Mouse (Mus musculus) CH12.LX (cell line): ENCODE measurements at regions not wholly inside any gene's neighbourhood (a gene's known extent, or its start where the extent isn't known, plus 50 kb on each side); places are given as distances from the start of the nearest gene placed in this dataset.

Experiments
- DNase-seq: peaks from one replicate; pipeline ENCODE4 v3.0.0-alpha.2; 2013; ENCODE audit errors: extremely low read depth
- H3K27ac ChIP-seq: 2 replicates; pipeline ENCODE4 v1.5.1; 2012; ENCODE audit warnings: low read depth, mild to moderate bottlenecking, control low read depth, moderate library complexity; ENCODE audit not compliant: insufficient read depth
- H3K27me3 ChIP-seq: replicated peaks from 2 replicates; pipeline ENCODE3; 2012; ENCODE audit warnings: inconsistent platforms
- H3K36me3 ChIP-seq, 2 experiments: replicated peaks in 1 of 2; 2 replicates each; pipeline versions ENCODE3 to v1.6.1; 2012; ENCODE audit warnings: inconsistent platforms in 1 of 2, low read length in 1 of 2, mild to moderate bottlenecking in 1 of 2, mixed read lengths in 1 of 2, moderate library complexity in 1 of 2; ENCODE audit not compliant: control insufficient read depth in 1 of 2, insufficient read depth in 1 of 2
- H3K4me1 ChIP-seq, 2 experiments: 2 replicates each; pipeline ENCODE4 v1.6.1; 2012; ENCODE audit warnings: inconsistent platforms in 1 of 2, moderate library complexity in 1 of 2; ENCODE audit not compliant: insufficient read depth in 2 of 2, control insufficient read depth in 1 of 2
- H3K4me2 ChIP-seq: 2 replicates; pipeline ENCODE4 v1.6.1; 2012; ENCODE audit warnings: low read depth, mild to moderate bottlenecking, control low read depth; ENCODE audit not compliant: poor library complexity, insufficient read depth, severe bottlenecking
- H3K4me3 ChIP-seq, 3 experiments: fragments of 150-350 bp in 1 of 3; sonication (generic) in 1 of 3; replicated peaks in 1 of 3; 2 replicates each; pipeline versions ENCODE3 to v1.5.1; 2011 to 2012; ENCODE audit warnings: low read depth in 2 of 3, low read length in 2 of 3, mild to moderate bottlenecking in 2 of 3, moderate library complexity in 2 of 3, control low read depth in 1 of 3, improper control_type of control experiment in 1 of 3, inconsistent platforms in 1 of 3, mixed read lengths in 1 of 3; ENCODE audit not compliant: poor library complexity in 1 of 3
- H3K79me2 ChIP-seq: replicated peaks from 2 replicates; pipeline ENCODE4 v1.6.1; 2012; ENCODE audit warnings: mild to moderate bottlenecking, moderate library complexity; ENCODE audit not compliant: control insufficient read depth, poor library complexity, insufficient read depth, severe bottlenecking; ENCODE audit errors: extremely low read depth
- H3K9ac ChIP-seq: 2 replicates; pipeline ENCODE4 v1.6.1; 2012; ENCODE audit warnings: low read depth, mild to moderate bottlenecking, control low read depth, moderate library complexity; ENCODE audit not compliant: insufficient read depth
- H3K9me3 ChIP-seq: replicated peaks from 2 replicates; pipeline ENCODE3; 2012; ENCODE audit warnings: low read length, inconsistent platforms, mixed read lengths
- CHD1 ChIP-seq: IDR thresholded peaks from 2 replicates; pipeline ENCODE4 v1.6.1; 2012; ENCODE audit warnings: low read depth, low read length, improper control_type of control experiment, inconsistent platforms
- E2F4 ChIP-seq: IDR thresholded peaks from 2 replicates; pipeline ENCODE4 v1.6.1; 2011; ENCODE audit warnings: low read depth, low read length, improper control_type of control experiment; ENCODE audit not compliant: insufficient replicate concordance
- ELF1 ChIP-seq: IDR thresholded peaks from 2 replicates; pipeline ENCODE4 v1.6.1; 2014; ENCODE audit warnings: low read depth, mild to moderate bottlenecking, inconsistent platforms, low read length, improper control_type of control experiment
- EP300 ChIP-seq: IDR thresholded peaks from 2 replicates; pipeline ENCODE4 v1.6.1; 2011; ENCODE audit warnings: low read length, improper control_type of control experiment
- ETS1 ChIP-seq: conservative IDR thresholded peaks from 2 replicates; pipeline ENCODE4 v1.6.1; 2012; ENCODE audit warnings: low read depth, mild to moderate bottlenecking, inconsistent platforms, low read length, improper control_type of control experiment, moderate library complexity
- JUN ChIP-seq: IDR thresholded peaks from 2 replicates; pipeline ENCODE4 v1.6.1; 2011; ENCODE audit warnings: low read depth, mild to moderate bottlenecking, low read length, improper control_type of control experiment, moderate library complexity; ENCODE audit not compliant: insufficient read depth
- JUND ChIP-seq: conservative IDR thresholded peaks from 2 replicates; pipeline ENCODE4 v1.6.1; 2011; ENCODE audit warnings: low read depth, low read length, improper control_type of control experiment
- MAZ ChIP-seq: IDR thresholded peaks from 2 replicates; pipeline ENCODE4 v1.6.1; 2012; ENCODE audit warnings: low read depth, mild to moderate bottlenecking, inconsistent platforms, low read length, improper control_type of control experiment, moderate library complexity
- MEF2A ChIP-seq: IDR thresholded peaks from 2 replicates; pipeline ENCODE4 v1.6.1; 2014; ENCODE audit warnings: low read depth, mild to moderate bottlenecking, inconsistent platforms, low read length, improper control_type of control experiment, borderline replicate concordance
- NRF1 ChIP-seq: IDR thresholded peaks from 2 replicates; pipeline ENCODE4 v1.6.1; 2014; ENCODE audit warnings: low read depth, mild to moderate bottlenecking, inconsistent platforms, low read length, improper control_type of control experiment, moderate library complexity
- POLR2A ChIP-seq: IDR thresholded peaks from 2 replicates; pipeline ENCODE4 v1.6.1; 2011; ENCODE audit warnings: low read depth, mild to moderate bottlenecking, improper control_type of control experiment, low read length
- POLR2AphosphoS2 ChIP-seq: IDR thresholded peaks from 2 replicates; pipeline ENCODE4 v1.6.1; 2011; ENCODE audit warnings: low read depth, low read length, improper control_type of control experiment
- RAD21 ChIP-seq: IDR thresholded peaks from 2 replicates; pipeline ENCODE4 v1.6.1; 2011; ENCODE audit warnings: low read depth, mild to moderate bottlenecking, low read length, improper control_type of control experiment, moderate library complexity
- RCOR1 ChIP-seq: conservative IDR thresholded peaks from 2 replicates; pipeline ENCODE4 v1.6.1; 2012; ENCODE audit warnings: low read depth, mild to moderate bottlenecking, inconsistent platforms, low read length, improper control_type of control experiment
- SMC3 ChIP-seq: IDR thresholded peaks from 2 replicates; pipeline ENCODE4 v1.6.1; 2011; ENCODE audit warnings: low read depth, low read length, improper control_type of control experiment
- TBP ChIP-seq: conservative IDR thresholded peaks from 2 replicates; pipeline ENCODE4 v1.6.1; 2011; ENCODE audit warnings: low read depth, low read length, improper control_type of control experiment
- TCF12 ChIP-seq: IDR thresholded peaks from 2 replicates; pipeline ENCODE4 v1.6.1; 2014; ENCODE audit warnings: low read depth, mild to moderate bottlenecking, inconsistent platforms, low read length, improper control_type of control experiment
- ZKSCAN1 ChIP-seq: IDR thresholded peaks from 2 replicates; pipeline ENCODE4 v1.6.1; 2012; ENCODE audit warnings: low read depth, inconsistent platforms, low read length, improper control_type of control experiment, borderline replicate concordance
- ZMIZ1 ChIP-seq: IDR thresholded peaks from 2 replicates; pipeline ENCODE4 v1.6.1; 2012; ENCODE audit warnings: low read depth, mild to moderate bottlenecking, inconsistent platforms, low read length, improper control_type of control experiment
- dilution Hi-C: fragments of 300-500 bp; cut with MboI; formaldehyde crosslinking; loops from 2 replicates; pipeline ENCODE4 v1.14.3; 2020; ENCODE audit warnings: low sequenced_read_pairs; ENCODE audit not compliant: extremely low pct_unique_long_range_greater_than_20kb, extremely low pct_ligation_motif_present
- in situ Hi-C: fragments of 300-500 bp; cut with MboI; formaldehyde crosslinking; loops from 3 replicates; pipeline ENCODE4 v1.14.3; 2019; ENCODE audit warnings: low sequenced_read_pairs, low pct_ligation_motif_present, low pct_unique_long_range_greater_than_20kb, mixed read lengths

DNA sequence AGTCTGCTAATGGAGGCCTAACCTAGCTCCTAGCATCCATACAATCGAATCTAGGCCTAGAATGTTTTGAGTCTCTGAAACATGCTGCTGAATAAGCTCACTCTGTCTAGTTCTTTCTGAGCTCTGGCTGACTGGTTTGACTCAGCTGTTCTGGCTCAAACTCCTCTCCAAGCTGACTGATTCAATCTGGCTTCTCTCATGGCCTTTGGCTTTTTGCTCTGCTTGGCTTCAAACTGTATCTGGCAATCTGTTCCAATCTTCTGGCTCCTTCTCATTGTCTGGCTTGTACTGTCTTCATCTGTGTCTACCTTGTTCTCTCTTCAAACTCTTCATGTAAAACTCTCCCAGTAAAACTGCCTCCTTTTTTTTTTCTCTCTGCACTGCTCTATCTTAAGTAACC, 164.9 kb downstream of the Ppp4r2 start:
- in situ Hi-C loops (no loop called here), dilution Hi-C loops (no loop called here)
- H3K4me3 ChIP-seq = no peak overlapping the region
- no peaks in the 10 kb centered on the region for H3K4me1 ChIP-seq
- H3K79me2 ChIP-seq = no peaks in the 10 kb centered on the region
- no peak overlapping the region for H3K9ac ChIP-seq
- H3K9me3 ChIP-seq = no peaks in the 10 kb centered on the region
- no peak overlapping the region for H3K27ac ChIP-seq
- DNase-seq = no peak
- H3K4me2 ChIP-seq = no peak overlapping the region
- TF ChIP-seq ZKSCAN1 (no peak), E2F4 (no peak), ETS1 (no peak), ZMIZ1 (no peak), TCF12 (no peak), RCOR1 (no peak), TBP (no peak), JUN (no peak), MEF2A (no peak), NRF1 (no peak)
- H3K36me3 ChIP-seq = no peaks in the 10 kb centered on the region
- peaks cover 47% of the 10 kb centered on the region for H3K27me3 ChIP-seq

GRCm38 (mm10) chr6:101003901-101004300, 170.5 kb downstream of the Ppp4r2 start:
- Histone ChIP-seq H3K4me2 (no peak overlapping the region), H3K4me3 (no peak overlapping the region), H3K36me3 (no peaks in the 10 kb centered on the region), H3K27ac (no peak overlapping the region), H3K27me3 (peaks cover 26% of the 10 kb centered on the region), H3K9ac (no peak overlapping the region), H3K79me2 (no peaks in the 10 kb centered on the region), H3K4me1 (no peaks in the 10 kb centered on the region), H3K9me3 (no peaks in the 10 kb centered on the region)
- in situ Hi-C loops (no loop called here), dilution Hi-C loops (no loop called here)
- no peak for DNase-seq
- TF ChIP-seq ELF1 = no peak
- TF ChIP-seq RAD21 = no peak
- no peak for TF ChIP-seq SMC3
- no peak for TF ChIP-seq MEF2A
- no peak for TF ChIP-seq POLR2A
- no peak for TF ChIP-seq JUND
- TF ChIP-seq EP300 = no peak
- no peak for TF ChIP-seq POLR2AphosphoS2
- TF ChIP-seq MAZ = no peak
- no peak for TF ChIP-seq CHD1
